Mouse (Mus musculus): Measurements from ENCODE around the gene Aamdc.

The Aamdc gene

GRCm38 (mm10) chr7:97500555-97501209, 78.6 kb downstream of the Aamdc start:
- no peak for DNase-seq

Data from right cerebral cortex, postnatal 25 days (tissue).